Mouse (Mus musculus): ENCODE measurements around the gene Cds1.

DNA sequence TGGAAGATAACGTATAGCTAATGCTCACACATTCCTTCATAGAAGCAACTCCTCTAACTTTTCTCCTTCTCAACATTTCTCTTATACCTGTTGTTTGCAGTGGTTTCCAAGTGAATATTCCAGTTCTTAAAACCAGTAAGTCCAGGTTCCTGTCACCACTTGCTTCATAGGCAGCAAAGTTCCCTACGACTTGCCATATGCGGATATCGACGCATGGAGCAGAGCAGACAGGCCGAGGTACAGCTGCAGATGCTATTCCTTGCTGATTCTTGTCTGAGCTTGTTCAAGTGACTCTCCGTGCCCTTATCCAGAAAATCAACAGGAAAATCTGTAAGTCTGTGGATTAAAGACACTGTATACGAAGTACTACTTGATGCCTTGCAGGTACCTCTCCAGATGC is 22.5 kb upstream of the Cds1 start:
- TF ChIP-seq POLR2A (IDR thresholded peaks at IDR 0.05; ENCODE audit: borderline replicate concordance, low read depth, low read length) (no peak), CTCF (IDR thresholded peaks at IDR 0.05; ENCODE audit: low read depth, low read length) (no peak)

Data from bone marrow macrophage, adult 2 months (primary cell).